Mouse (Mus musculus) liver, embryonic 13.5 days (tissue): ENCODE results near the gene Ttc39b. TPM values are rescaled to one million over a fixed set of nuclear protein-coding genes. Genes with fewer than 3 reads are reported as not detected.

Experiments used
- ATAC-seq: fragments of 200-750 bp; cut with Nextera tagmentation; 2 replicates; pipeline ENCODE4 v1.8.0; 2017; ENCODE audit warnings: low read depth, mild to moderate bottlenecking, moderate number of reproducible peaks, moderate library complexity
- DNase-seq: peaks from one replicate; pipeline ENCODE4 v3.0.0; 2022
- H3K27ac ChIP-seq: fragments of 300-500 bp; sonication (generic); 2 replicates; pipeline ENCODE4 v1.5.1; 2015; ENCODE audit warnings: moderate library complexity, mild to moderate bottlenecking, inconsistent platforms
- H3K27me3 ChIP-seq: fragments of 300-500 bp; sonication (generic); 2 replicates; pipeline ENCODE4 v1.6.1; 2015; ENCODE audit warnings: mild to moderate bottlenecking, inconsistent platforms
- H3K36me3 ChIP-seq: fragments of 300-500 bp; sonication (generic); 2 replicates; pipeline ENCODE4 v1.6.1; 2015; ENCODE audit warnings: mild to moderate bottlenecking, inconsistent platforms
- H3K4me1 ChIP-seq: fragments of 300-500 bp; sonication (generic); replicated peaks from 2 replicates; pipeline ENCODE4 v1.6.1; 2015; ENCODE audit warnings: inconsistent platforms
- H3K4me2 ChIP-seq: fragments of 300-500 bp; sonication (generic); 2 replicates; pipeline ENCODE4 v1.6.1; 2015; ENCODE audit warnings: inconsistent platforms, mild to moderate bottlenecking, moderate library complexity
- H3K4me3 ChIP-seq: fragments of 300-500 bp; sonication (generic); replicated peaks from 2 replicates; pipeline ENCODE4 v1.5.1; 2015; ENCODE audit warnings: mild to moderate bottlenecking, inconsistent platforms
- H3K9ac ChIP-seq: fragments of 300-500 bp; sonication (generic); 2 replicates; pipeline ENCODE4 v1.6.1; 2015; ENCODE audit warnings: mild to moderate bottlenecking, inconsistent platforms
- H3K9me3 ChIP-seq: fragments of 300-500 bp; sonication (generic); replicated peaks from 2 replicates; pipeline ENCODE4 v1.6.1; 2016; ENCODE audit warnings: inconsistent platforms
- WGBS: fragments of 180-500 bp; shearing (Covaris S2); methylation state at CpG from one replicate; pipeline ENCODE4 v1.1.7; 2015; ENCODE audit not compliant: insufficient replicate concordance; 5-methylcytosine and 5-hydroxymethylcytosine counted together
- polyA plus RNA-seq: library from polyadenylated mRNA; unstranded; fragments of >200 nt; fragmentation: Nextera tagmentation; extraction: Ambion mirVana; gene quantifications from 2 replicates; pipeline ENCODE4 v1.2.1, GENCODE M21; 2015

Gene Ttc39b
- polyA plus RNA-seq, 1 experiment from 2014 or later, result 2.8 TPM

DNA sequence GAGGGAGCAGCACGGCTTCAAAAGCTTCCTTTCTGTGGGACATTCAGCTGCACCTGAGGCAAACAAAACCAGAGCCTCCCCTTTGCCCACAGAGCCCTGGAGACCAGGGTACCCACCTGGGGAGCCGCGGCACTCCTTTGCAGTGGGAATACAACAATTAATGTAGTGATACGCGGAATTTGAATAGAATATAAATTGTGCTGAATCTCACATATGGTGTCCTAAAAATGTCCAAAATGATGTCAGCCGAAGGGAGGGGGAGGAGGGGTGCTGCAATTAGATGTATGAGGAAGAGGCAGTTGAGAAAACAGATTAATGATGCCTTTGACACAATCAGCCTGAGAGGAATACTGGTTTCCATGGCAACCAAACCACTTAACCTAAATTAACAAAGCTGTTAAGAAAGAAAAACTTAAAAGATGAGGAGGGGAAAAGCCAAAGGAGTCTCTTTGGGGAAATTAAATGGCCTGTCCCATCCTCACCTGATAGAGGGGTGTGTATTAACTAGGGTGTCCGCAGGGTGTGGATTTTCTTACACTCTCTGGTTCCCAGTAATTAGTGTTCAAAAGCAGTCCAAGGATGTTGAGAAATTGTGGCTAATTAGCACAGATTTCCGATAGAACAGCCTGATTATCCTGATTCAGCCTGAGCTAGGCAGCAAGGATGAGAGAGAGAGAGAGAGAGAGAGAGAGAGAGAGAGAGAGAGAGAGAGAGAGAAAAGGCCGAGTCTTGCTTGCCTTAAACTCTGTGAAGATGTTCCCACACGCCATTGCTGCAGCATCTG is 117.1 kb downstream of the Ttc39b start:
- H3K4me1 ChIP-seq, result no peaks in the 10 kb centered on the region
- no peaks in the 10 kb centered on the region for H3K36me3 ChIP-seq
- no peak overlapping the region for H3K4me2 ChIP-seq
- H3K9ac ChIP-seq, result no peak overlapping the region
- no peak overlapping the region for H3K27ac ChIP-seq
- ATAC-seq (no peak), DNase-seq (no peak)
- H3K4me3 ChIP-seq, result no peak overlapping the region
- 59% methylated on average over 10 of the region's 10 CpGs for WGBS
- H3K27me3 ChIP-seq, result no peaks in the 10 kb centered on the region
- H3K9me3 ChIP-seq, result no peaks in the 10 kb centered on the region

GRCm38 (mm10) chr4:83206416-83206802 is 117.6 kb downstream of the Ttc39b start:
- Histone ChIP-seq H3K9ac (no peak overlapping the region), H3K36me3 (no peaks in the 10 kb centered on the region), H3K27me3 (no peaks in the 10 kb centered on the region), H3K4me2 (no peak overlapping the region), H3K27ac (no peak overlapping the region), H3K9me3 (no peaks in the 10 kb centered on the region), H3K4me1 (no peaks in the 10 kb centered on the region), H3K4me3 (no peak overlapping the region)
- ATAC-seq (no peak), DNase-seq (no peak)
- WGBS, result 59% methylated on average over 2 of the region's 2 CpGs

DNA sequence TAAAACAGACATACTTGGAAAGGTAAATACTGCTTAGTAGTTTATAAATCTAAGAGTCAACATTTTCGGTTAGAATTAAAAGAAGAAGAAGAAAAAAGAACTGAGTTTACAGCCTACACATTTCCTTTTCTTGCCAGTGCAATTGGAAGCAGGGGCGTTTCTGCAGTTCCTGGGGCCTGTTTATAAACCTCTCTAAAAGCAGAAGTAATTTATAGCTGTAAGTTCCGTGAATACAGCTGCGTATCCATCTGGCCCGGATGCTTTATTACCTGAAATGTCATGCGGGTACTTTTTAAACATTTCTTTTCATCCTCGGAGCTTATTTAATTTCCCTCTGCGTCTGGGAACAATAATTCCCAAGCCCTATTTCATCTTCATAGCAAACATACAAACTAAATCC is 124.7 kb downstream of the Ttc39b start:
- ATAC-seq, result no peak
- 26% methylated on average over 8 of the region's 8 CpGs for WGBS

GRCm38 (mm10) chr4:83198123-83198522 is 125.9 kb downstream of the Ttc39b start:
- H3K9me3 ChIP-seq, result no peaks in the 10 kb centered on the region
- H3K4me3 ChIP-seq, result no peak overlapping the region
- 49% methylated on average over 3 of the region's 3 CpGs for WGBS
- H3K27me3 ChIP-seq, result no peaks in the 10 kb centered on the region
- ATAC-seq (no peak), DNase-seq (no peak)
- no peak overlapping the region for H3K27ac ChIP-seq
- no peak overlapping the region for H3K9ac ChIP-seq
- H3K4me2 ChIP-seq, result no peak overlapping the region
- no peaks in the 10 kb centered on the region for H3K36me3 ChIP-seq
- no peaks in the 10 kb centered on the region for H3K4me1 ChIP-seq

More for the DNA sequence above, 124.7 kb downstream of the Ttc39b start:
- no peaks in the 10 kb centered on the region for H3K4me1 ChIP-seq
- no peaks in the 10 kb centered on the region for H3K36me3 ChIP-seq
- no peaks in the 10 kb centered on the region for H3K27me3 ChIP-seq
- H3K9ac ChIP-seq, result no peak overlapping the region
- H3K27ac ChIP-seq, result no peak overlapping the region
- no peak for DNase-seq
- H3K4me3 ChIP-seq, result no peak overlapping the region
- H3K9me3 ChIP-seq, result no peaks in the 10 kb centered on the region
- no peak overlapping the region for H3K4me2 ChIP-seq

- no peak overlapping the region for H3K4me2 ChIP-seq
- H3K36me3 ChIP-seq, result no peaks in the 10 kb centered on the region
- ATAC-seq, result no peak
- DNase-seq, result no peak
- WGBS, result 57% methylated on average over 2 of the region's 2 CpGs
- no peak overlapping the region for H3K27ac ChIP-seq
- H3K27me3 ChIP-seq, result no peaks in the 10 kb centered on the region
- H3K9me3 ChIP-seq, result no peaks in the 10 kb centered on the region
- H3K9ac ChIP-seq, result no peak overlapping the region
- no peak overlapping the region for H3K4me3 ChIP-seq
- no peaks in the 10 kb centered on the region for H3K4me1 ChIP-seq
These were observed 134.3 kb downstream of the Ttc39b start for GRCm38 (mm10) chr4:83189736-83190135.

GRCm38 (mm10) chr4:83187324-83187723 is 136.7 kb downstream of the Ttc39b start:
- Histone ChIP-seq H3K9ac (no peak overlapping the region), H3K9me3 (no peaks in the 10 kb centered on the region), H3K27me3 (no peaks in the 10 kb centered on the region), H3K4me1 (no peaks in the 10 kb centered on the region), H3K27ac (no peak overlapping the region), H3K4me3 (no peak overlapping the region), H3K36me3 (no peaks in the 10 kb centered on the region), H3K4me2 (no peak overlapping the region)
- DNase-seq (no peak), ATAC-seq (no peak)
- WGBS, result 46% methylated on average over 1 of the region's 1 CpGs

- no peak overlapping the region for H3K27ac ChIP-seq
- no peak for ATAC-seq
- no peaks in the 10 kb centered on the region for H3K27me3 ChIP-seq
- H3K9ac ChIP-seq, result no peak overlapping the region
- H3K36me3 ChIP-seq, result no peaks in the 10 kb centered on the region
- H3K4me2 ChIP-seq, result no peak overlapping the region
- DNase-seq, result no peak
- no peaks in the 10 kb centered on the region for H3K4me1 ChIP-seq
- H3K4me3 ChIP-seq, result no peak overlapping the region
- no peaks in the 10 kb centered on the region for H3K9me3 ChIP-seq
- WGBS, result 45% methylated on average over 6 of the region's 6 CpGs
These were observed 137.6 kb downstream of the Ttc39b start for GRCm38 (mm10) chr4:83186448-83186847.

DNA sequence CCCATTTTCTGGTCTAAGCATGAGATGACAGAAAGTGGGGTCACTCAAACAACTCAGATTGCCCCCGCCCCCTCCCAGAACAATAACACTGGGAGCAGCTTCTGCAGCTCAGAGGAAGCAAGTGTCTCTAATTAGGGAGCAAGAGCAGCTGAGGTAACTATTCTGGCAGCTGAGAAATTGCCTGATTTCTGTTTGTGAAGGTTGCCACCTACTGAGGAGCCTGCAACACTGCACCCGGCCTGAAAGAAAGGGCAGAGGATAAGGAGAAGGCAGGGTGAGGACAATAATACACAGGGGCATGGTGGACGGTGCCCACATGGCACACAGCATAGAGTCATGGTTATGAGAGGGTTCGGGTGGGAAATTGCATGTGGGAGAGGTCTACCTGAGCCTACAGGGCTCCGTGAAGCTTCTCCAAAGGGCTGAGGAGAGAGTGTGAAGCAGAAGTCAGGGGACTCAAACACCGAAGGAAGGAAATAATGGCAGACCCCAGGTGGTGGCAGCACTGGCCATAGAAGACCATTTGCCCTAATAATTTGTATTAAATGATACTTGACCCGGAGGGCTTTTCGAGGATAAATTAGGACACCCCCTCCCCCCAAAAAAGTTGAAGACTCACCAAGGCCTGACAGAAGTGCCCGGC is 140.6 kb downstream of the Ttc39b start:
- H3K4me1 ChIP-seq, result no peaks in the 10 kb centered on the region
- no peak overlapping the region for H3K27ac ChIP-seq
- no peaks in the 10 kb centered on the region for H3K9me3 ChIP-seq
- ATAC-seq (no peak), DNase-seq (peak; percentile 1)
- H3K27me3 ChIP-seq, result no peaks in the 10 kb centered on the region
- H3K9ac ChIP-seq, result no peak overlapping the region
- no peak overlapping the region for H3K4me3 ChIP-seq
- H3K36me3 ChIP-seq, result no peaks in the 10 kb centered on the region
- H3K4me2 ChIP-seq, result no peak overlapping the region
- WGBS, result 33% methylated on average over 9 of the region's 9 CpGs

- no peak for DNase-seq
- Histone ChIP-seq H3K9ac (no peak overlapping the region), H3K4me3 (no peak overlapping the region), H3K9me3 (no peaks in the 10 kb centered on the region), H3K4me1 (no peaks in the 10 kb centered on the region), H3K27ac (no peak overlapping the region), H3K27me3 (no peaks in the 10 kb centered on the region), H3K36me3 (no peaks in the 10 kb centered on the region), H3K4me2 (no peak overlapping the region)
- WGBS, result 57% methylated on average over 8 of the region's 8 CpGs
- ATAC-seq, result no peak
These were observed 141.6 kb downstream of the Ttc39b start for GRCm38 (mm10) chr4:83182178-83183068.

DNA sequence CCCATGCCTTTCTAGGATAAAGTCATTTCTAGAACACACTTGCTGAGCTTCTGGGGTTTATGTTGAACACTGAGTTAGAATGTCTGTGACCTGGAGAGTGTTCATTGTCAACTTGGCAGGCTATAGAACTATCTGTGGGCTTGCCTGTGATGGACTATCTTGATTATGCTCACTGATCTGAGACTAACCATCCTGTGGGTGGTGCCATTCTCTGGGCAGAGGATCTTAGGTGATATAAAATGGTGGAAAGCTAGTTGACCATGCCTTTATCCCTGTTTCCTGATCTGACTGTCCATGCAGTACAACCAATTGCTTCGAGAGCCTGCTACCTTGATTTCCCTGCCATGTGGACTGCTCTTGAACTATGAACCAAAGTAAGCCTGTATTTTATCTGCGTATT is 146.6 kb downstream of the Ttc39b start:
- no peaks in the 10 kb centered on the region for H3K9me3 ChIP-seq
- H3K9ac ChIP-seq, result no peak overlapping the region
- 63% methylated on average over 2 of the region's 2 CpGs for WGBS
- no peaks in the 10 kb centered on the region for H3K36me3 ChIP-seq
- H3K27ac ChIP-seq, result no peak overlapping the region
- H3K4me2 ChIP-seq, result no peak overlapping the region
- DNase-seq (no peak), ATAC-seq (no peak)
- no peak overlapping the region for H3K4me3 ChIP-seq
- no peaks in the 10 kb centered on the region for H3K4me1 ChIP-seq
- no peaks in the 10 kb centered on the region for H3K27me3 ChIP-seq

DNA sequence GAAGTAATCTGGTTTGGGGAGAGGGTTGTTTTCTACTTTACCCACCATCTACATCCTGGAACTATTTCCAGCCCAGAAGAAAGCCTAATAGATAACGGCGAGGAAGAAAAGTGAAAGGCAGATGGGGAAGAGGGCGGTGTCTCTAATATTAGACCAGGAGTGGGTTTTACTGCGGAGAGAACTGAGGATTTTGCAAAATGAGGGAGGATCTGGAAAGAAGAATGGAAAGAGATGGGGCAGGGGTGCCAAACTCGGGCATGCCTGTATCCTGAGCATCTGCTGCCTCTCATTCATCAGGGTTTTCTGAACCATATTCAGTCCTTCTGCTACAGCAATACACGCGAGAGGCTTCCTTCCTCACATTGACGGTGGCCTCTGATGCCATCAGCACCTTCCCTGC is 149.1 kb downstream of the Ttc39b start:
- ATAC-seq, result no peak
- Histone ChIP-seq H3K4me1 (no peaks in the 10 kb centered on the region), H3K9ac (no peak overlapping the region), H3K36me3 (no peaks in the 10 kb centered on the region), H3K4me3 (no peak overlapping the region), H3K4me2 (no peak overlapping the region), H3K27ac (no peak overlapping the region), H3K9me3 (no peaks in the 10 kb centered on the region), H3K27me3 (no peaks in the 10 kb centered on the region)
- DNase-seq, result no peak
- 30% methylated on average over 8 of the region's 8 CpGs for WGBS
